Mouse (Mus musculus) midbrain, embryonic 13.5 days (tissue): ENCODE measurements at regions not wholly inside any gene's neighbourhood (a gene's known extent, or its start where the extent isn't known, plus 50 kb on each side); places are given as distances from the start of the nearest gene placed in this dataset.
"Not testable (repeated sequence)": the region's sequence is repeated elsewhere in the genome, so short reads cannot be mapped to it uniquely, and the experiment has no call there.

Experiments used
- ATAC-seq: fragments of 200-750 bp; cut with Nextera tagmentation; 2 replicates; pipeline ENCODE4 v1.8.0; 2017; ENCODE audit warnings: mild to moderate bottlenecking, moderate TSS enrichment, moderate library complexity
- H3K27ac ChIP-seq: fragments of 300-500 bp; sonication (generic); 2 replicates; pipeline ENCODE4 v1.5.1; 2015; ENCODE audit warnings: inconsistent platforms, mild to moderate bottlenecking, moderate library complexity
- H3K27me3 ChIP-seq: fragments of 300-500 bp; sonication (generic); 2 replicates; pipeline ENCODE4 v1.6.1; 2015; ENCODE audit warnings: mild to moderate bottlenecking, inconsistent platforms
- H3K36me3 ChIP-seq: fragments of 300-500 bp; sonication (generic); 2 replicates; pipeline ENCODE4 v1.6.1; 2015; ENCODE audit warnings: mild to moderate bottlenecking, inconsistent platforms
- H3K4me1 ChIP-seq: fragments of 300-500 bp; sonication (generic); replicated peaks from 2 replicates; pipeline ENCODE4 v1.6.1; 2015; ENCODE audit warnings: inconsistent platforms
- H3K4me2 ChIP-seq: fragments of 300-500 bp; sonication (generic); replicated peaks from 2 replicates; pipeline ENCODE4 v1.6.1; 2015; ENCODE audit warnings: moderate library complexity, mild to moderate bottlenecking, inconsistent platforms
- H3K4me3 ChIP-seq: fragments of 300-500 bp; sonication (generic); replicated peaks from 2 replicates; pipeline ENCODE4 v1.5.1; 2015; ENCODE audit warnings: mild to moderate bottlenecking, inconsistent platforms
- H3K9ac ChIP-seq: fragments of 300-500 bp; sonication (generic); replicated peaks from 2 replicates; pipeline ENCODE4 v1.6.1; 2015; ENCODE audit warnings: mild to moderate bottlenecking, inconsistent platforms
- H3K9me3 ChIP-seq: fragments of 300-500 bp; sonication (generic); 2 replicates; pipeline ENCODE4 v1.6.1; 2016; ENCODE audit warnings: mild to moderate bottlenecking, inconsistent platforms
- WGBS: fragments of 180-500 bp; shearing (Covaris S2); methylation state at CpG from one replicate; pipeline ENCODE4 v1.1.7; 2015; 5-methylcytosine and 5-hydroxymethylcytosine counted together

DNA sequence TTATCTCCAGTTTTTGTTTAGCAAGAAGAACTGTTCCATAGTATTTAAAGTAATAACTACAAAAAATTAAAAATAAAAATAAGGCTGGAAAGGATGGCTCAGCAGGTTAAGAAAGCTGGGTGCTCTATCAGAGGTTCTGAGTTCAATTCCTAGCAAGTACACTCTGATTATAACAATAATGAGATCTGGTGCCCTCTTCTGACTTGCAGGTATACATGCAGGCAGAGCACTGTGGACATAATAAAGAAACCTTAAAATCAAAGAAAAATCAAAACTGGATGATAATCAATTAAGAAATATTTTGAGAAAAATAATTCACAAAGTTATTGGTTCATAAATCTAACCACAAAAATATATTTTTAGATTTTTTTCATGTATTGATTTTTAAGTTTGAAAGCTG is 346.7 kb upstream of the Cdh8 start:
- Histone ChIP-seq H3K4me2 (no peak overlapping the region), H3K9me3 (no peaks in the 10 kb centered on the region), H3K4me3 (no peak overlapping the region), H3K4me1 (no peaks in the 10 kb centered on the region), H3K36me3 (no peaks in the 10 kb centered on the region), H3K27ac (no peak overlapping the region), H3K9ac (no peak overlapping the region), H3K27me3 (no peaks in the 10 kb centered on the region)
- no peak for ATAC-seq

DNA sequence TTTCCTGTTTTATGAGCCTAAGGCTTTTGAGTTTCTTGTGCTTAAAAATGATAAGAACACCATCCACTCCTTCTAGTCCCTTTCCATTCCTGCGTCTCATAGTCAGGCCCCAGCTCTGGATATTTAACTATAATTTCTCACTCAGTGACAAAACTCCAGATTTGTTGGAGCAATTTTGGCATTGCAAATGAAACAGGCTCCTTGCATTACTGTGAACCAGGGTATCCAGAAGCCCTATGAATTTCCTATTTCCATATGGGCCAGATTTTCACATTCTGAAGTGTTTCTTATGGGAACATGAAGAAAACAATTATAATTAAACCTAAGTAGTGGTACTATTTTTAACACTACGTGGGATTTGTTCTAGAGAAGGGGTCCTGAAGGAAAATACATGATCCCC is 319.9 kb upstream of the Cdh8 start:
- no peak overlapping the region for H3K27ac ChIP-seq
- no peaks in the 10 kb centered on the region for H3K4me1 ChIP-seq
- no peak overlapping the region for H3K4me3 ChIP-seq
- H3K36me3 ChIP-seq: no peaks in the 10 kb centered on the region
- no peak overlapping the region for H3K9ac ChIP-seq
- no peak overlapping the region for H3K4me2 ChIP-seq
- H3K27me3 ChIP-seq: no peaks in the 10 kb centered on the region
- WGBS: 87% methylated on average over 2 of the region's 2 CpGs
- ATAC-seq: no peak
- H3K9me3 ChIP-seq: no peaks in the 10 kb centered on the region

- H3K27ac ChIP-seq: no peak overlapping the region
- H3K9ac ChIP-seq: no peak overlapping the region
- no peaks in the 10 kb centered on the region for H3K4me1 ChIP-seq
- no peak overlapping the region for H3K4me3 ChIP-seq
- H3K36me3 ChIP-seq: no peaks in the 10 kb centered on the region
- 77% methylated on average over 5 of the region's 5 CpGs for WGBS
- no peaks in the 10 kb centered on the region for H3K27me3 ChIP-seq
- no peaks in the 10 kb centered on the region for H3K9me3 ChIP-seq
- H3K4me2 ChIP-seq: no peak overlapping the region
- ATAC-seq: peak; percentile 14; the same call in 1 of the 2 replicates
These were observed 308.5 kb upstream of the Cdh8 start for GRCm38 (mm10) chr8:99724626-99725218.

DNA sequence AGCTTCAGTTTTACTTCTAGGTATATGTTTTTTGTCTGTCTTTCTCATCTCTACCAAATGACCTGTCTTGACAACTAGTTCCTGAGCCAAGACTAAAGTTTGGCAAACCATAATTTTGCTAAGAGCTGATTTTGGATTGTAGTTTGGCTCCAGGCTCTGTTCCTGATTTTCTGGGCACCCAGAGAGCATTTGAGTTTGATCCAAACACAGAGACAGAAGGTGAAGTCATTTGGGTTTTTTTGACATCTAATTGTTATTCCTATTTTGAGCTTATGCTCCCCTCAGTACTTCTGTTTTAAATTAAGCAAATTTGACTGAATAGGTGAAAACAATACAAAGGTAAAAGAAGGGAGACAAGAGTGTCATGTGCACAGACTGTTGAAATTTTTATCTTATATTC is 302.7 kb upstream of the Cdh8 start:
- no peak for ATAC-seq
- Histone ChIP-seq H3K27me3 (no peaks in the 10 kb centered on the region), H3K36me3 (no peaks in the 10 kb centered on the region), H3K4me2 (no peak overlapping the region), H3K4me1 (no peaks in the 10 kb centered on the region), H3K27ac (no peak overlapping the region), H3K9ac (no peak overlapping the region), H3K4me3 (no peak overlapping the region), H3K9me3 (no peaks in the 10 kb centered on the region)

DNA sequence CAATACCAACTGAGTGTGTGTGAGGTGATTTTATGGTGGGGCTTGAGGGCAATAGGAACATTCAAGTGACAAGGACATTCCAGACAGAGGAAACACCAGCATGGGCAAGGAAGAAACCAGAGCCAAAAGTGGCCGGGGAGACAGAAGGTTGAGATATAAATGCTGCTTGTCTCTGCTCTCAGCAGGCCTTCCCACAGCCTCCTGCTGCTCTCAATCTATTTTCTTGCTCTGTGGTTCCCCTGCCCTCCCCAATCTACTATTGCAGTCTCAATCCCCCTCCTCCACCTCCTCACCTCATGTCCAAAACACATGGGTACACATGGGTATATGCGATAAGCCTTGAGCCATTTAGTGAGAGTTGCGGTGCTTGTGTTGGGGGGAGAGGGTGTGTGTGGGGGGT is 265.4 kb upstream of the Cdh8 start:
- no peak for ATAC-seq
- Histone ChIP-seq H3K9ac (no peak overlapping the region), H3K9me3 (no peaks in the 10 kb centered on the region), H3K4me1 (no peaks in the 10 kb centered on the region), H3K4me2 (no peak overlapping the region), H3K4me3 (no peak overlapping the region), H3K27ac (no peak overlapping the region), H3K36me3 (no peaks in the 10 kb centered on the region), H3K27me3 (no peaks in the 10 kb centered on the region)
- 81% methylated on average over 3 of the region's 3 CpGs for WGBS

DNA sequence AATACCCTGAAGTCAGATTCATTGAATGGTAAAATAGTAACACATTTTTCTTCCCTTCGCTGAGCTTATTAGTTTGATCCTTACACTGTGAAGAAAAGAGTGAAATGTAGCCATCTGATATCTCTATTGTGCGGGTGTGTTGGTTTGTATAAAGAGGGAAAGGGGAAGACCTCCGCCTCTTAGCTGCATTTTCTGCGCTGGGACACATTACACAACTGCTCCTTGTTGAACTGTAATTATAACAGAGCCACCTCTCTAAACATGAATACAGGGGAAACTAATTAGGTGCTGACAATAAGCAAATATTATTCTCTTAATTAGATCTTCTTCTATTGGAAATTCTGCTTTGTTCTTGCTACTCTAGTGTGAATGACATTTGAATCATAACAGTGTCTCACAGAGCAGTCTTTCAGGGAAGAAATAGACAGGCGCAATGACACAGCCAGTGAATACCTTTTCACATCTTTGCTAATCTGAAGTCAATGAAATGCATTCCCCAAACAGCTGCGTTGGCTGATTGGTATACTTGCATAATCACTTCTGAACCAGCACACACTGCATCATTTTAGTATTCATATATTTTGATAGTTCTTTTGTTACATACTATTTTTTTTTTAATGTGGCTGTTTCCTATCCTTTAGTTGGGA is 263.1 kb upstream of the Cdh8 start:
- 24% methylated on average over 6 of the region's 6 CpGs for WGBS
- H3K27me3 ChIP-seq, H3K9ac ChIP-seq, H3K4me1 ChIP-seq, H3K27ac ChIP-seq, H3K4me2 ChIP-seq, H3K9me3 ChIP-seq, H3K36me3 ChIP-seq, H3K4me3 ChIP-seq: not testable (repeated sequence)
- peak; percentile 50; the same call in 1 of the 2 replicates for ATAC-seq

DNA sequence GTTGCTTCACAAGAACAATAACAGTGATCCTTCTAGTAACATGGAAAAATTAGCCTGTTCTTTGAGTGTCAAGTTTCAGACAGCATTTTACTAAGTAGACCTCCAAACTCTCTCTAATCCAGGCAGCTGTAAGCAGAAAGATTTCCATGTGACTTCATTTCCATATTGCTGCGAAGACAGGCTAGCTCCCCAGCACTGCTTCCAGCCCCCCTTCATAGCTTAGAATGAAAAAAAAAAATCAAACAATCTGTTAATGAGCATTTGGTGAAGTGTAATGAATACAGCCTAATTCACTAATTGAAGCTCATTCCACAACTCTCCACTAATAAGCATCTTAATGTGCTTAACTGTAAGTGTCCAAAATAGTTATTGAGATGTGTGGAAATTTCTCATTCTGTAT is 251.4 kb upstream of the Cdh8 start:
- ATAC-seq: not testable (repeated sequence)

GRCm38 (mm10) chr8:99651302-99651621 is 235.0 kb upstream of the Cdh8 start:
- whole genome bisulfite sequencing: 83% methylated on average over 2 of the region's 2 CpGs

More for the DNA sequence above, 251.4 kb upstream of the Cdh8 start:
- not testable (repeated sequence) for H3K4me3 ChIP-seq, H3K36me3 ChIP-seq, H3K9ac ChIP-seq, H3K4me1 ChIP-seq, H3K9me3 ChIP-seq, H3K4me2 ChIP-seq, H3K27ac ChIP-seq, H3K27me3 ChIP-seq
- 32% methylated on average over 1 of the region's 1 CpGs for WGBS

GRCm38 (mm10) chr8:99650587-99651301 is 234.5 kb upstream of the Cdh8 start:
- no peaks in the 10 kb centered on the region for H3K4me1 ChIP-seq
- no peaks in the 10 kb centered on the region for H3K27me3 ChIP-seq
- H3K36me3 ChIP-seq: no peaks in the 10 kb centered on the region
- H3K9ac ChIP-seq: no peak overlapping the region
- no peak overlapping the region for H3K27ac ChIP-seq
- no peak overlapping the region for H3K4me3 ChIP-seq
- H3K9me3 ChIP-seq: no peaks in the 10 kb centered on the region
- no peak for ATAC-seq
- WGBS: 81% methylated on average over 9 of the region's 9 CpGs
- no peak overlapping the region for H3K4me2 ChIP-seq

More at GRCm38 (mm10) chr8:99651302-99651621, 235.0 kb upstream of the Cdh8 start:
- ATAC-seq: no peak
- Histone ChIP-seq H3K9ac (no peak overlapping the region), H3K27ac (no peak overlapping the region), H3K9me3 (no peaks in the 10 kb centered on the region), H3K4me2 (no peak overlapping the region), H3K27me3 (no peaks in the 10 kb centered on the region), H3K36me3 (no peaks in the 10 kb centered on the region), H3K4me3 (no peak overlapping the region), H3K4me1 (no peaks in the 10 kb centered on the region)

DNA sequence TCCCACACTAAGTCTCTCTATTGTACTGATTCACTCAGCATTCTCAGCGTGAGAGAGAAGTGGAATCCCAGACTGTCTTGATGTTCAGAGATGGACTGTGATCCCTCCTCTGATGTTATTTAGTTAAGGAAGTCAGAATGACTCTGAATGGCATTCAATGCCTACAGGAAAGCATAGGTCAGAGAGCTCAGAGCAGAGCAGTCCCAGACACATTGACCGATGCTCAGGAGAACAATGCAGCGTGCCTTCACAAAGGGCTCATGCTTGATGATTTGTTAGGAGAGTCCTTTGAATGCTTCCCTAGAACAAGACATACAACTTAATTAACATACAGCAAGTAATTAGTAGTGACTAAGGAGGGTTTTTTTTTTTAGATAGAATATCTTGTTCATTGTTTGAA is 224.3 kb upstream of the Cdh8 start:
- H3K4me1 ChIP-seq: 0 out of 2 replicates have a peak, but pooled peaks cover 2% of the 10 kb centered on the region
- H3K9me3 ChIP-seq: peaks cover 3% of the 10 kb centered on the region; the same call in 1 of the 2 replicates
- ATAC-seq: 0 out of 2 replicates have a peak, but pooled peaks have one; percentile 27
- no peak overlapping the region for H3K9ac ChIP-seq
- H3K27me3 ChIP-seq: no peaks in the 10 kb centered on the region
- no peaks in the 10 kb centered on the region for H3K36me3 ChIP-seq
- no peak overlapping the region for H3K27ac ChIP-seq
- 11% methylated on average over 3 of the region's 3 CpGs for WGBS
- H3K4me3 ChIP-seq: no peak overlapping the region
- no peak overlapping the region for H3K4me2 ChIP-seq

DNA sequence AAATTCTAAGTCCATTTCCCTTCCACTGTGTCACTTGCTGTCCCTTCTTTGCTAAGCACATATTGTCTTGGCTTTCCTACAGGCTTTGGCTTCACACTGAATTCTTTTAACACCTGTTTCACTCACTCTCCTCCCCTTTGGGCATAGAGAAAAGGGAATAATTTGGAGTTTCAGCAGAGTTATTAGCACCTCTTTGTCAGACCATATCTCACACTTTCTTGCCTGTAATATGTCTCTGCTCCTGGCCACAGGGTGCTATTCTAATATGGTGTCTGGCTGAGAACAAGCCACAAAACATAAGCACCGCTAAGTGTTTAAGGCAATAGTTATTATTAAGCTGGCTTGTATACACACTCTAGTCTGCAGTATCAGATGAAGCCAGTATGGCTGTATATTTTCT is 214.7 kb upstream of the Cdh8 start:
- WGBS: 94% methylated on average over 1 of the region's 1 CpGs
- ATAC-seq, H3K4me3 ChIP-seq, H3K27ac ChIP-seq, H3K27me3 ChIP-seq, H3K36me3 ChIP-seq, H3K4me2 ChIP-seq, H3K4me1 ChIP-seq, H3K9me3 ChIP-seq, H3K9ac ChIP-seq: not testable (repeated sequence)

GRCm38 (mm10) chr8:99621626-99622025 is 205.4 kb upstream of the Cdh8 start:
- H3K27me3 ChIP-seq: no peaks in the 10 kb centered on the region
- no peak overlapping the region for H3K4me3 ChIP-seq
- no peak overlapping the region for H3K9ac ChIP-seq
- H3K27ac ChIP-seq: no peak overlapping the region
- no peak for ATAC-seq
- H3K36me3 ChIP-seq: no peaks in the 10 kb centered on the region
- H3K9me3 ChIP-seq: no peaks in the 10 kb centered on the region
- H3K4me1 ChIP-seq: no peaks in the 10 kb centered on the region
- WGBS: 57% methylated on average over 2 of the region's 2 CpGs
- no peak overlapping the region for H3K4me2 ChIP-seq
